Mouse (Mus musculus): ENCODE measurements at regions not wholly inside any gene's neighbourhood (a gene's known extent, or its start where the extent isn't known, plus 50 kb on each side); places are given as distances from the start of the nearest gene placed in this dataset.

- no peak for DNase-seq (ENCODE audit: low spot score in 2 of 2)
These were observed 121.0 kb upstream of the Cblb start for GRCm38 (mm10) chr16:51910046-51910445.

GRCm38 (mm10) chr16:51911109-51911765 lies 119.8 kb upstream of the Cblb start:
- no peak for DNase-seq (ENCODE audit: low spot score in 2 of 2)

DNA sequence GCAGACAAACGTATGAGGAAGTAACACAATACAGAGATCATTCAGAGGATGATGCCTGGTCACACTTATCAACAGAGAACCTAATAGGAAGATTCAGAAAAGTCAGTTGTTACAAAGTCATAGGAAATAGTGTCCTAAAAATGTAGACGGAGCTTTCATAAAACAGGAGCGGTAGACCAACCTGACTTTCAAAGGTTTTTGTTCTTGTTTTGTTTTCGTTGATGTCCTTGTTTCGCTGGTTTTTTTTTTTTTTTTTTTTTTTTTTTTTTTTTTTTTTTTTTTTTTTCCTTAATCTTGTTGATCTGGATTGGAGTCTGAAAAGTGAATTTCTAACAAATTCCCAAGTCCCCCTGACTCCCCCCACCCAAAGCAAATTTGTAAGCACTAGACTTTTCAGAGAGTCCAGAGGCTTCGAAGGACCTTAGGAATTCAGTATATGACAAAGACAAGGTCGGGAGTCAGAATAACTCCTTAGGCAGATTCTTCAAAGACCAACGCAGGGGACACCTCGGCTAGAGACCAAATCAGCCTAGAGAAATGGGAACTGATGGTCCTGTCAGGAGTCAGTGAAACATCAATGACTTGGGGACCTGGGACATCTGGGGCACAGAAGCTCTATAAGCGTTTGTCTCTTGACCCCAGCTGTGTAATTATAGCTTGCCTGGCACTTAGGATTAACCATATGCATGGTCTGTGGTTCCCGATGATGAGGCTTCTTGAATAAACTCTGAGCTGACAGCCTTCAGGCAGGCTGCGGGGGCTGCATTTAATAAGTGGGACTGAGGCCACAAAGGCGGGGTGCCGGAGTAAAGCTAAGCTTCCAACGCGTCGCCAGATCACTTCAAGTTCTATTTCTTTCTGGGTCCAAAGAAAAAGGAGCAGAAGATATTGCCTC lies 115.7 kb upstream of the Cblb start:
- no peak for DNase-seq (ENCODE audit: low spot score in 2 of 2)

DNA sequence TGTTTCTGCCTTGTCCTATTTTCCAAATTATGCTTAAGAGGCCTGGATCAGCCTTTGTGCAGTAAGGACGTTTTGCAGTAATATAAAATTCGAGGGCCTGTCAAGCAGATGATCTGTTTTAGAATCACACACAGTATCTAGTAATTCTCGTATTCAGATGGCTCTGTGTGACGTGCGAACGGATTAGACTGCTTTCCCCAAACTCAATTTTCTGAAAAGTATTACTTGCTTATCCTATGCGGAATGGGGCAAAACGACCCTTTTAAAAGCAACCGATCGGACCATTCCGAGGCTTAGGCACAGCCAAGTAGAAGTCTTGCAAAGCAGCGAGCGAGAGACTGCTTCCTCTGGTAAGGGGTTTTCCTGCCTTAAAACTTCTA lies 115.1 kb upstream of the Cblb start:
- DNase-seq (ENCODE audit: low spot score in 2 of 2) = no peak

GRCm38 (mm10) chr16:51916337-51916736 lies 114.7 kb upstream of the Cblb start:
- DNase-seq (ENCODE audit: low spot score in 2 of 2) = no peak

DNA sequence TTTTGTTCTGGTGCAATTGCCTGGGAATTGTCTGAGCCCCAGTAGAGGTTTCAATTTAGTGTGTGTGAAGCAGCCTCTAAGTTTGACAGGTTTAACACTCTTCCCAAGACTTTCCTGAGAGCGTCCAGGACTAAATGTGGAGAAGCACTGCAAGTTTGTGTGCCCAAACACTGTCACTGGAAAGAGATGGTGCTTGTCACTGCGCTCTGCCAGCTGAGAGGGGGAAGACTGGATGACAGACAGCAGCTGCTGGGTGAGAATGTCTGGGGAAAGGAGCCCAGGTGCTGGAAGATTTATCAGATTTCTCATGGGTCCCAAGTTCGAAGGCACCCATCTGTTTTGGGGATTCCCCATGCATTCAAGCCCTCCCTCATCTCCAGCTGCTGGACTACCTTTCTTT lies 114.2 kb upstream of the Cblb start:
- DNase-seq (ENCODE audit: low spot score in 2 of 2) = no peak

- DNase-seq (ENCODE audit: low spot score in 2 of 2) = no peak
These were observed 113.5 kb upstream of the Cblb start for GRCm38 (mm10) chr16:51917540-51917939.

DNA sequence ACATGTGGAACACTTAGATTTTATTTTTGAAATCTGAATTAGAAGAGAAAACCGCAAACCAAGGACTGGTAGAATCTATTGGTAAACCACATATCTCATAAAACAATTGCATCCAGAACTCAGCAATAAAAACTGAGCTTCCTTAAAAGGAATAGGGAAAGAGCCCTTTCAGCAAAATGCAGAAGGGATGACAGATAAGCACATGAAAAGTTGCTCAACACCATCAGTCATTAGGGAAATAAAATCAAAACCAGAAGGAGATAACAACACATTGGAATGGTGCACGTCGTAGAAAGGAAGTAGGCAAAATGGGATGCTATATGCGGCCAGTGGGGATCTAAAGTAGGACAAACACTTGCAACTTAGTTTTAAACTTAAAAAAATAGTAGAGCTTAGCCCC lies 110.0 kb upstream of the Cblb start:
- DNase-seq (ENCODE audit: low spot score in 2 of 2) = no peak

GRCm38 (mm10) chr16:51922589-51922988 lies 108.4 kb upstream of the Cblb start:
- no peak for DNase-seq (ENCODE audit: low spot score in 2 of 2)

- no peak for DNase-seq (ENCODE audit: low spot score in 2 of 2)
These were observed 105.4 kb upstream of the Cblb start for GRCm38 (mm10) chr16:51925639-51926038.

- no peak for DNase-seq (ENCODE audit: low spot score in 2 of 2)
These were observed 97.9 kb upstream of the Cblb start for GRCm38 (mm10) chr16:51933122-51933521.

- DNase-seq (ENCODE audit: low spot score in 2 of 2) = no peak
These were observed 97.1 kb upstream of the Cblb start for GRCm38 (mm10) chr16:51933965-51934364.

GRCm38 (mm10) chr16:51937298-51937697 lies 93.7 kb upstream of the Cblb start:
- DNase-seq (ENCODE audit: low spot score in 2 of 2) = no peak

- peak; percentile 33 to 51 for DNase-seq (ENCODE audit: low spot score in 2 of 2)
These were observed 92.0 kb upstream of the Cblb start for GRCm38 (mm10) chr16:51939061-51939460.

- no peak for DNase-seq (ENCODE audit: low spot score in 2 of 2)
These were observed 90.5 kb upstream of the Cblb start for GRCm38 (mm10) chr16:51940574-51940973.

DNA sequence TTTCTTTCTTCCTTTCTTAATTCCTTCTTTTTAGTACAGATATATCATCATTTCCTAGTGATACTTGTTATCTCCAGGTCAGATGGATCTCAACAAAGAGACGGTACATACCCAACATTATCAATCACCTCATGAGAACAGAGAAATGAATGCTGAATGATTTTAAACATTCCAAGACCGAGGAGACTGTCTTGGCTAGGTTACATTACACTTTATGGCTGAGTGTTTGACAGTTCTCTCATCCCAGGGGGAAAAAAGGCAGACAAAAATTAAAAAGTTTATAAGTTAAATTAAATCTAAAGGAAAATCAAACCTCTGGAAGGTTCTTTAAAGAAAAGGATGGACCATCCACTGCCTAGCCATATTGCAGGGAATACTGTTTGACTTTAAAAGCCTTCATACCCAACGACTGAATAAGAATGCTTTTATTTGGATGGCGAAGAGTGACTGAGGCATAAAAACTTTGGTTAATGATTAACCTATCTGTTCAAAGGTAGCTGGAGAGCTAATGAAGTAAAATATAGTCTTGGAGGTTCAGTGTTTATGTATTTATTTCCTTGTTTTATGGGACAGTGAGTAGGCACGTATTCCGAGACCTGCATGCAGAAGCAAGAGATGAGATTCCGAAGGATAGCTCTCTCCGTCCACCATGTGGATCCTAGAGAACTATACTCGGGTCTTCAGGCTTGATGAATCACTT lies 88.4 kb upstream of the Cblb start:
- no peak for DNase-seq (ENCODE audit: low spot score in 2 of 2)

DNA sequence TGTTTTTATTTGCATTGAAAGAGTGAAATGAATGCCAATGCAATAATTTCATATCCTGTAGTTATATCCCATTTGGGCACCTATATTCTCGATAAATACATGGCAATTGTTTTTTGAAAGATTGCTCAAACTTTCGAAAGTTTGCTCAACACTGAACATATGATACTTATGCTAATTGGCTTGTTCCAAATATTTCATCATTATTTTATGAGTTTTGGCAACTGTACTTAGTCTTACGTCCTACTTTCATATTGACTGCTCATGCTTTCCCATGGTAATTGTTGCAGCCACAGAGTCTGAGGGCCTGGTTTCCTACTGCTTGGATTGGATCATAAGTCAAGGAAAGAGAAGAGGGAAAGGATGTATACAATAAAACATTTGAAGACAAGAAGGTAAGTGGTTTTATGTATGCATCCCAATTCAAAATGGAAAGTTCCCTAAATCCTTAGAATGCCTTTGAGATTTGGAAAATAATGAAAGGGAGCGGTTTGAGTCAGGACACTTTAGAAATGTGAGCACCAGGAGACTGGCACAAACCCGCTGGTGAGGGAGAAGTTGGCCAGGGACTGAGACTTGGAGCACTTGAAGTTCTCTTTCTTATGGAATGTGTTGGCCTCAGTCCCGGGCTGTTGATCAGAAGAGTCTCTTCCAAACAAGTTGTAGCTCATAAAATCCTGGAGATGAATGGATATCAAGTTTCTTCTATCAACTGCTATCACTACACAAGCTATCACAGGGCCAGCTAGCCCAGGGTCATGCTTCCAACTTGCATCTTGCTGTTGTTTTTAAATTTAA lies 63.8 kb upstream of the Cblb start:
- peak in 1 of 2 experiments; percentile 48 for DNase-seq (ENCODE audit: low spot score in 2 of 2)
